Mouse (Mus musculus) midbrain, embryonic 10.5 days (tissue): ENCODE measurements around the gene Hdac7. TPM values are rescaled to one million over a fixed set of nuclear protein-coding genes. Genes with fewer than 3 reads are reported as not detected.

Experiments
- DNase-seq: peaks from one replicate; pipeline ENCODE4 v3.0.0-alpha.2; 2017; ENCODE audit warnings: low spot score
- H3K27ac ChIP-seq: fragments of 300-500 bp; sonication (generic); replicated peaks from 2 replicates; pipeline ENCODE4 v1.5.1; 2016; ENCODE audit warnings: mild to moderate bottlenecking
- H3K27me3 ChIP-seq: fragments of 300-500 bp; sonication (generic); 2 replicates; pipeline ENCODE4 v1.6.1; 2016; ENCODE audit warnings: low read depth, mild to moderate bottlenecking; ENCODE audit not compliant: poor library complexity, severe bottlenecking
- H3K36me3 ChIP-seq: fragments of 300-500 bp; sonication (generic); 2 replicates; pipeline ENCODE4 v1.6.1; 2016; ENCODE audit warnings: mild to moderate bottlenecking, moderate library complexity
- H3K4me1 ChIP-seq: fragments of 300-500 bp; sonication (generic); 2 replicates; pipeline ENCODE4 v1.6.1; 2016
- H3K4me3 ChIP-seq: fragments of 300-500 bp; sonication (generic); 2 replicates; pipeline ENCODE4 v1.5.1; 2016; ENCODE audit warnings: mild to moderate bottlenecking, moderate library complexity
- H3K9me3 ChIP-seq: fragments of 300-500 bp; sonication (generic); replicated peaks from 2 replicates; pipeline ENCODE4 v1.6.1; 2016; ENCODE audit warnings: mild to moderate bottlenecking
- WGBS: fragments of 180-500 bp; shearing (Covaris S2); methylation state at CpG from one replicate; pipeline ENCODE4 v1.1.7; 2016; 5-methylcytosine and 5-hydroxymethylcytosine counted together
- polyA plus RNA-seq: library from polyadenylated mRNA; unstranded; fragments of >200 nt; fragmentation: Nextera tagmentation; extraction: Ambion mirVana; gene quantifications from 2 replicates; pipeline ENCODE4 v1.2.1, GENCODE M21; 2016

Gene Hdac7
- polyA plus RNA-seq, 1 experiment from 2014 or later, result 23.9 TPM

- Histone ChIP-seq H3K4me3 (no peak overlapping the region), H3K36me3 (peaks cover 67% of the 10 kb centered on the region), H3K9me3 (no peaks in the 10 kb centered on the region), H3K27me3 (no peaks in the 10 kb centered on the region; the same call in 1 of the 2 replicates), H3K4me1 (peaks cover 62% of the 10 kb centered on the region), H3K27ac (0 out of 2 replicates have a peak overlapping the region, but pooled peaks have one; percentile 75)
- DNase-seq, result no peak
- WGBS, result 82% methylated on average over 7 of the region's 7 CpGs
Observed at GRCm38 (mm10) chr15:97801811-97802210, 42.5 kb downstream of the Hdac7 start.

- no peak for DNase-seq
- Histone ChIP-seq H3K36me3 (peaks cover 67% of the 10 kb centered on the region), H3K4me3 (no peak overlapping the region), H3K27ac (peak overlapping the region; percentile 56), H3K4me1 (peaks cover 56% of the 10 kb centered on the region), H3K9me3 (no peaks in the 10 kb centered on the region), H3K27me3 (no peaks in the 10 kb centered on the region; the same call in 1 of the 2 replicates)
- WGBS, result 85% methylated on average over 13 of the region's 13 CpGs
Observed at GRCm38 (mm10) chr15:97800853-97801252, 43.4 kb downstream of the Hdac7 start.

GRCm38 (mm10) chr15:97799446-97799845, 44.9 kb downstream of the Hdac7 start:
- WGBS, result 84% methylated on average over 11 of the region's 11 CpGs
- no peak for DNase-seq
- Histone ChIP-seq H3K27ac (peak overlapping the region; percentile 55), H3K4me3 (no peak overlapping the region), H3K36me3 (peaks cover 74% of the 10 kb centered on the region), H3K9me3 (no peaks in the 10 kb centered on the region), H3K27me3 (no peaks in the 10 kb centered on the region; the same call in 1 of the 2 replicates), H3K4me1 (peaks cover 56% of the 10 kb centered on the region)

- no peaks in the 10 kb centered on the region; the same call in 1 of the 2 replicates for H3K27me3 ChIP-seq
- H3K9me3 ChIP-seq, result no peaks in the 10 kb centered on the region
- WGBS, result 42% methylated on average over 17 of the region's 17 CpGs
- H3K27ac ChIP-seq, result peak overlapping the region; percentile 67
- H3K36me3 ChIP-seq, result peaks cover 81% of the 10 kb centered on the region
- H3K4me1 ChIP-seq, result peaks cover 56% of the 10 kb centered on the region
- DNase-seq, result peak; percentile 80
- no peak overlapping the region for H3K4me3 ChIP-seq
Observed at GRCm38 (mm10) chr15:97798134-97798533, 46.2 kb downstream of the Hdac7 start.

GRCm38 (mm10) chr15:97796674-97797310, 47.5 kb downstream of the Hdac7 start:
- H3K4me3 ChIP-seq, result no peak overlapping the region
- peaks cover 43% of the 10 kb centered on the region for H3K4me1 ChIP-seq
- WGBS, result 93% methylated on average over 17 of the region's 17 CpGs
- H3K27ac ChIP-seq, result peak overlapping the region; percentile 58
- no peak for DNase-seq
- no peaks in the 10 kb centered on the region; the same call in 1 of the 2 replicates for H3K27me3 ChIP-seq
- no peaks in the 10 kb centered on the region for H3K9me3 ChIP-seq
- peaks cover 87% of the 10 kb centered on the region for H3K36me3 ChIP-seq

GRCm38 (mm10) chr15:97795559-97796235, 48.6 kb downstream of the Hdac7 start:
- Histone ChIP-seq H3K36me3 (peaks cover 87% of the 10 kb centered on the region), H3K27ac (no peak overlapping the region), H3K27me3 (no peaks in the 10 kb centered on the region), H3K4me3 (no peak overlapping the region), H3K9me3 (no peaks in the 10 kb centered on the region), H3K4me1 (peaks cover 34% of the 10 kb centered on the region)
- 94% methylated on average over 10 of the region's 10 CpGs for WGBS
- no peak for DNase-seq

- Histone ChIP-seq H3K27ac (no peak overlapping the region), H3K9me3 (no peaks in the 10 kb centered on the region), H3K4me3 (no peak overlapping the region), H3K36me3 (peaks cover 80% of the 10 kb centered on the region), H3K4me1 (peaks cover 23% of the 10 kb centered on the region), H3K27me3 (no peaks in the 10 kb centered on the region)
- no peak for DNase-seq
- WGBS, result 70% methylated on average over 5 of the region's 5 CpGs
Observed at GRCm38 (mm10) chr15:97794268-97794667, 50.0 kb downstream of the Hdac7 start.

GRCm38 (mm10) chr15:97793386-97794153, 50.7 kb downstream of the Hdac7 start:
- peaks cover 20% of the 10 kb centered on the region for H3K4me1 ChIP-seq
- H3K9me3 ChIP-seq, result no peaks in the 10 kb centered on the region
- H3K36me3 ChIP-seq, result peaks cover 79% of the 10 kb centered on the region
- 92% methylated on average over 18 of the region's 18 CpGs for WGBS
- no peaks in the 10 kb centered on the region for H3K27me3 ChIP-seq
- no peak for DNase-seq
- H3K27ac ChIP-seq, result no peak overlapping the region
- no peak overlapping the region for H3K4me3 ChIP-seq

GRCm38 (mm10) chr15:97791126-97791700, 53.1 kb downstream of the Hdac7 start:
- H3K9me3 ChIP-seq, result no peaks in the 10 kb centered on the region
- no peaks in the 10 kb centered on the region for H3K27me3 ChIP-seq
- H3K4me1 ChIP-seq, result peaks cover 16% of the 10 kb centered on the region; the same call in 1 of the 2 replicates
- H3K27ac ChIP-seq, result no peak overlapping the region
- WGBS, result 93% methylated on average over 11 of the region's 11 CpGs
- no peak overlapping the region for H3K4me3 ChIP-seq
- no peak for DNase-seq
- H3K36me3 ChIP-seq, result peaks cover 58% of the 10 kb centered on the region

GRCm38 (mm10) chr15:97789761-97790505, 54.4 kb downstream of the Hdac7 start:
- H3K4me1 ChIP-seq, result peaks cover 21% of the 10 kb centered on the region
- H3K27ac ChIP-seq, result no peak overlapping the region
- peaks cover 45% of the 10 kb centered on the region for H3K36me3 ChIP-seq
- H3K27me3 ChIP-seq, result peaks cover 6% of the 10 kb centered on the region; the same call in 1 of the 2 replicates
- H3K9me3 ChIP-seq, result no peaks in the 10 kb centered on the region
- WGBS, result 56% methylated on average over 20 of the region's 20 CpGs
- DNase-seq, result peak; percentile 51
- H3K4me3 ChIP-seq, result no peak overlapping the region

- Histone ChIP-seq H3K4me1 (peaks cover 30% of the 10 kb centered on the region), H3K27me3 (peaks cover 6% of the 10 kb centered on the region; the same call in 1 of the 2 replicates), H3K27ac (no peak overlapping the region), H3K9me3 (no peaks in the 10 kb centered on the region), H3K4me3 (no peak overlapping the region), H3K36me3 (peaks cover 34% of the 10 kb centered on the region)
- no peak for DNase-seq
- 78% methylated on average over 6 of the region's 6 CpGs for WGBS
Observed at GRCm38 (mm10) chr15:97788821-97789220, 55.5 kb downstream of the Hdac7 start.
